Mouse (Mus musculus) hematopoietic stem cell, adult 5-6 weeks (primary cell): ENCODE measurements around the gene Aim2. TPM values are rescaled to one million over a fixed set of nuclear protein-coding genes. Genes with fewer than 3 reads are reported as not detected.
"Not testable (repeated sequence)": the region's sequence is repeated elsewhere in the genome, so short reads cannot be mapped to it uniquely, and the experiment has no call there.

ENCODE experiments used
- ATAC-seq, 2 experiments: fragments of 125-278 bp in 1 of 2; replicated peaks in 1 of 2; 2 replicates each; pipeline ENCODE4 v1.8.0; 2016 to 2017; ENCODE audit warnings: inconsistent platforms in 2 of 2, mild to moderate bottlenecking in 2 of 2, moderate number of reproducible peaks in 2 of 2, low read depth in 1 of 2, moderate TSS enrichment in 1 of 2; ENCODE audit not compliant: low FRiP score in 2 of 2, poor library complexity in 2 of 2, severe bottlenecking in 2 of 2, insufficient read depth in 1 of 2, low TSS enrichment in 1 of 2
- total RNA-seq: library from RNA; stranded (forward); fragments of 172-1452, 232-1000 nt; gene quantifications from 2 replicates; pipeline ENCODE4 v1.2.3, GENCODE M21; 2017

Aim2 gene
- total RNA-seq, 1 experiment from 2014 or later: 76.8 TPM

DNA sequence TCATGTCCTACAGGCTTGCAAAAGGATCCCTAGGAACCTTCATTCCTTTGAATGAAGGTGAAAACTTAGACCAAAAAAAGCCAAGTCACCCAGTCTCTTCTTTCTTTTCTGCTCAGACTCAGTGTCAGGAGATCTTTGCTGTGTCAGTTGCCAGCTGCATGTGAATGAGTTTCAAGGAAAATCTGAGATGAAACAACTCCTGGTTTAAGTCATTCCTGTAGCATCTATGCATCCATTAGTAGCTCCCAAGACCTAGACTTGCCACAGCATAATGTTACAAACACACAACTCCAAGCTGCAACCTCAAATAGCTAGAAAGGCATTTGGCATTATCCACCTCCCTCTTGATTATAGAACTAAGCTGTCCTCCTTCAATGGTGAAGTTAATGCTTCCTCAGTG, 140.8 kb downstream of the Aim2 start:
- ATAC-seq: not testable (repeated sequence)

GRCm38 (mm10) chr1:173510595-173510994, 159.9 kb downstream of the Aim2 start:
- not testable (repeated sequence) for ATAC-seq

Other genes with a start within 250 kb of the Aim2 start
- gene Olfr1408, start 213.5 kb upstream of the Aim2 start, total RNA-seq: not detected in 2 replicates
- gene Olfr1406, start 160.2 kb upstream of the Aim2 start, total RNA-seq: not detected in 2 replicates
- not detected in 2 replicates for gene Olfr218, start 153.1 kb upstream of the Aim2 start, total RNA-seq
- not detected in 2 replicates for gene Olfr1404, start 138.5 kb upstream of the Aim2 start, total RNA-seq
- gene Fcer1a, start 123.7 kb upstream of the Aim2 start, total RNA-seq: 3.2 and 11.5 TPM in 2 replicates
- gene Olfr418, start 84.9 kb upstream of the Aim2 start, total RNA-seq: not detected in 2 replicates
- not detected in 2 replicates for gene Mptx2, start 73.1 kb upstream of the Aim2 start, total RNA-seq
- not detected in 2 replicates for gene Ackr1, start 17.1 kb upstream of the Aim2 start, total RNA-seq
- gene Cadm3, start 16.8 kb downstream of the Aim2 start, total RNA-seq: 1.8 TPM in 1 of 2 replicates, not detected in the other
- gene Ifi206, start 140.2 kb downstream of the Aim2 start, total RNA-seq: 3.3 and 5.6 TPM in 2 replicates
- gene Ifi214, start 185.1 kb downstream of the Aim2 start, total RNA-seq: 1.2 TPM in 1 of 2 replicates, not detected in the other
- 3.8 and 17.5 TPM in 2 replicates for gene Ifi213, start 248.4 kb downstream of the Aim2 start, total RNA-seq